Mouse (Mus musculus) intestine, embryonic 14.5 days (tissue): Measurements from ENCODE around the gene Twnk. TPM values are rescaled to one million over a fixed set of nuclear protein-coding genes. Genes with fewer than 3 reads are reported as not detected.

Experiments
- ATAC-seq: fragments of 200-750 bp; cut with Nextera tagmentation; replicated peaks from 2 replicates; pipeline ENCODE4 v1.8.0; 2017; ENCODE audit warnings: low read depth, moderate number of reproducible peaks, moderate TSS enrichment, moderate library complexity; ENCODE audit not compliant: low FRiP score, low TSS enrichment
- DNase-seq: peaks from one replicate; pipeline ENCODE4 v3.0.0-alpha.2; 2018; ENCODE audit warnings: low spot score
- H3K27ac ChIP-seq: fragments of 300-500 bp; sonication (generic); 2 replicates; pipeline ENCODE4 v1.5.1; 2014; ENCODE audit warnings: low read depth, mild to moderate bottlenecking, control low read depth
- H3K27me3 ChIP-seq: fragments of 300-500 bp; sonication (generic); replicated peaks from 2 replicates; pipeline ENCODE4 v1.6.1; 2014; ENCODE audit warnings: low read length, control low read depth; ENCODE audit not compliant: control insufficient read depth, insufficient read depth
- H3K36me3 ChIP-seq: fragments of 300-500 bp; sonication (generic); 2 replicates; pipeline ENCODE4 v1.6.1; 2014; ENCODE audit warnings: low read length, control low read depth; ENCODE audit not compliant: control insufficient read depth, insufficient read depth
- H3K4me1 ChIP-seq: fragments of 300-500 bp; sonication (generic); replicated peaks from 2 replicates; pipeline ENCODE4 v1.6.1; 2014; ENCODE audit warnings: low read length, control low read depth, mixed read lengths; ENCODE audit not compliant: control insufficient read depth, insufficient read depth
- H3K4me2 ChIP-seq: fragments of 300-500 bp; sonication (generic); 2 replicates; pipeline ENCODE4 v1.6.1; 2014; ENCODE audit warnings: low read length
- H3K4me3 ChIP-seq: fragments of 300-500 bp; sonication (generic); 2 replicates; pipeline ENCODE4 v1.5.1; 2014; ENCODE audit warnings: low read depth, low read length, control low read depth, mixed read lengths
- H3K9ac ChIP-seq: fragments of 300-500 bp; sonication (generic); 2 replicates; pipeline ENCODE4 v1.6.1; 2014; ENCODE audit warnings: mild to moderate bottlenecking, low read length
- H3K9me3 ChIP-seq: fragments of 300-500 bp; sonication (generic); 2 replicates; pipeline ENCODE4 v1.6.1; 2016; ENCODE audit warnings: low read length, control low read depth; ENCODE audit not compliant: control insufficient read depth
- WGBS: fragments of 180-500 bp; shearing (Covaris S2); extraction: QIAGEN DNeasy Blood & Tissue Kit; methylation state at CpG from one replicate; pipeline ENCODE4 v1.1.7; 2014; 5-methylcytosine and 5-hydroxymethylcytosine counted together
- polyA plus RNA-seq: library from polyadenylated mRNA; unstranded; fragments of >200 nt; fragmentation: Nextera tagmentation; extraction: Ambion mirVana; gene quantifications from 2 replicates; pipeline ENCODE4 v1.2.1, GENCODE M21; 2014

The Twnk gene
- polyA plus RNA-seq, 1 experiment from 2014 or later, result 16.7 TPM

GRCm38 (mm10) chr19:45007425-45008191, 2.1 kb downstream of the Twnk start:
- H3K27ac ChIP-seq, result no peak overlapping the region
- 91% methylated on average over 20 of the region's 20 CpGs for WGBS

GRCm38 (mm10) chr19:45010646-45011045, 5.2 kb downstream of the Twnk start:
- Histone ChIP-seq H3K9ac (no peak overlapping the region), H3K4me1 (peaks cover 34% of the 10 kb centered on the region), H3K27ac (no peak overlapping the region), H3K36me3 (peaks cover 31% of the 10 kb centered on the region), H3K27me3 (no peaks in the 10 kb centered on the region), H3K4me2 (no peak overlapping the region), H3K9me3 (no peaks in the 10 kb centered on the region), H3K4me3 (no peak overlapping the region)
- WGBS, result 88% methylated on average over 4 of the region's 4 CpGs
- ATAC-seq, result no peak
- DNase-seq, result no peak

More at GRCm38 (mm10) chr19:45007425-45008191, 2.1 kb downstream of the Twnk start:
- Histone ChIP-seq H3K4me1 (peaks cover 18% of the 10 kb centered on the region), H3K27me3 (no peaks in the 10 kb centered on the region), H3K9me3 (no peaks in the 10 kb centered on the region), H3K36me3 (peaks cover 49% of the 10 kb centered on the region), H3K9ac (no peak overlapping the region; the same call in 1 of the 2 replicates), H3K4me3 (peak overlapping the region; percentile 99), H3K4me2 (peak overlapping the region; percentile 94)
- no peak for ATAC-seq
- DNase-seq, result no peak

- Histone ChIP-seq H3K9me3 (no peaks in the 10 kb centered on the region), H3K36me3 (peaks cover 31% of the 10 kb centered on the region), H3K4me1 (peaks cover 35% of the 10 kb centered on the region), H3K4me2 (no peak overlapping the region), H3K9ac (no peak overlapping the region), H3K27ac (no peak overlapping the region), H3K4me3 (no peak overlapping the region), H3K27me3 (no peaks in the 10 kb centered on the region)
- 85% methylated on average over 8 of the region's 8 CpGs for WGBS
- ATAC-seq (no peak), DNase-seq (no peak)
Measured at GRCm38 (mm10) chr19:45012219-45012618, 6.8 kb downstream of the Twnk start.

- no peaks in the 10 kb centered on the region for H3K27me3 ChIP-seq
- no peak overlapping the region for H3K4me3 ChIP-seq
- no peaks in the 10 kb centered on the region for H3K9me3 ChIP-seq
- WGBS, result 37% methylated on average over 6 of the region's 6 CpGs
- no peak overlapping the region for H3K4me2 ChIP-seq
- H3K36me3 ChIP-seq, result peaks cover 31% of the 10 kb centered on the region
- no peak overlapping the region for H3K27ac ChIP-seq
- peaks cover 31% of the 10 kb centered on the region for H3K4me1 ChIP-seq
- ATAC-seq (no peak), DNase-seq (no peak)
- no peak overlapping the region for H3K9ac ChIP-seq
Measured at GRCm38 (mm10) chr19:45012636-45013035, 7.2 kb downstream of the Twnk start.

- Histone ChIP-seq H3K4me1 (peaks cover 28% of the 10 kb centered on the region), H3K9me3 (no peaks in the 10 kb centered on the region), H3K27ac (peak overlapping the region; percentile 97), H3K36me3 (peaks cover 31% of the 10 kb centered on the region), H3K27me3 (no peaks in the 10 kb centered on the region), H3K4me2 (peak overlapping the region; percentile 97), H3K9ac (no peak overlapping the region), H3K4me3 (0 out of 2 replicates have a peak overlapping the region, but pooled peaks have one; percentile 56)
- WGBS, result 42% methylated on average over 6 of the region's 6 CpGs
- no peak for DNase-seq
- no peak for ATAC-seq
Measured at GRCm38 (mm10) chr19:45013581-45014225, 8.2 kb downstream of the Twnk start.

GRCm38 (mm10) chr19:45014335-45014971, 9.0 kb downstream of the Twnk start, which contains the start of gene Lzts2:
Lzts2 (plus strand) TSS chr19:45014414.
- Histone ChIP-seq H3K9ac (peak within 1 kb of the TSS; percentile 75), H3K4me2 (peak within 1 kb of the TSS; percentile 97), H3K4me1 (peaks cover 36% of the 10 kb centered on the region), H3K4me3 (peak within 1 kb of the TSS; percentile 56), H3K36me3 (peaks cover 31% of the 10 kb centered on the region), H3K9me3 (no peaks in the 10 kb centered on the region), H3K27me3 (no peaks in the 10 kb centered on the region), H3K27ac (peak within 1 kb of the TSS; percentile 97)
- ATAC-seq, result peak; percentile 32
- 7% methylated on average over 10 of the region's 10 CpGs for WGBS
- DNase-seq, result peak; percentile 70

- peak overlapping the region; percentile 97 for H3K27ac ChIP-seq
- H3K9me3 ChIP-seq, result no peaks in the 10 kb centered on the region
- peak overlapping the region; percentile 56 for H3K4me3 ChIP-seq
- H3K4me2 ChIP-seq, result peak overlapping the region; percentile 97
- H3K4me1 ChIP-seq, result peaks cover 40% of the 10 kb centered on the region
- WGBS, result under 1% methylated on average over 25 of the region's 25 CpGs
- peak; percentile 81 for DNase-seq
- ATAC-seq, result peak; percentile 29
- peak overlapping the region; percentile 75 for H3K9ac ChIP-seq
- peaks cover 27% of the 10 kb centered on the region for H3K36me3 ChIP-seq
- no peaks in the 10 kb centered on the region for H3K27me3 ChIP-seq
Measured at GRCm38 (mm10) chr19:45014981-45015402, 9.5 kb downstream of the Twnk start.

- Histone ChIP-seq H3K36me3 (peaks cover 22% of the 10 kb centered on the region), H3K4me3 (peak overlapping the region; percentile 56), H3K27me3 (no peaks in the 10 kb centered on the region), H3K9me3 (no peaks in the 10 kb centered on the region), H3K27ac (peak overlapping the region; percentile 97), H3K4me1 (peaks cover 48% of the 10 kb centered on the region), H3K4me2 (peak overlapping the region; percentile 97), H3K9ac (peak overlapping the region; percentile 75)
- ATAC-seq (peak; percentile 3; the same call in 1 of the 2 replicates), DNase-seq (peak; percentile 74)
- WGBS, result under 1% methylated on average over 34 of the region's 34 CpGs
Measured at GRCm38 (mm10) chr19:45015518-45016281, 10.2 kb downstream of the Twnk start.
